Mouse (Mus musculus): ENCODE measurements around the gene Mrpl47.

DNA sequence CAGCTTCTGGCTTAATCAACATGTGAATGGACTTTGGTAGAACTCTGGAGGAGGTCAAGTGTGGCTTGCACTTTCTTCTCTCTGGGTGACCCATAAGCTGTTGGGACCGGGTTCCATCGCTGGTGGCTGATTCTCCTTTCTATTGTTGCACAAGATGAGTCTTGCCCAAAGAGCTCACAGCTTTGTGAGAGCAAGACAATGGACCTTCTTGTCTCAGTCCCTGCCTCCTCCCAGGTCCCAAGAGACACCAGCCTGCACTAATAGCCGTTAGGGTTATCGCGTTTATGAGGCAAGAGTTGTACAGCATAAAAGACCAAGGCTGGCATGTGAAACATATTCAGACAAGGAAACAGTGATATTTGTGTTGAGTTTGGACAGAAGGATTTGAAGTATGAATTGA lies 43.2 kb downstream of the Mrpl47 start:
- TF ChIP-seq GATA1 (IDR thresholded peaks at IDR 0.05; ENCODE audit: low read length): no peak
- no peak for TF ChIP-seq TAL1 (IDR thresholded peaks at IDR 0.05; ENCODE audit: low read length)
